Mouse (Mus musculus) liver, postnatal 0 days (tissue): ENCODE results near the gene Plcg1.

Source experiments
- CTCF ChIP-seq: sonication (generic); IDR thresholded peaks from 2 replicates; pipeline ENCODE4 v1.5.1; 2016; ENCODE audit warnings: antibody characterized with exemption, low read depth
- EP300 ChIP-seq: IDR thresholded peaks from 2 replicates; pipeline ENCODE4 v1.6.1; 2016; ENCODE audit warnings: antibody characterized with exemption, low read depth, mild to moderate bottlenecking

DNA sequence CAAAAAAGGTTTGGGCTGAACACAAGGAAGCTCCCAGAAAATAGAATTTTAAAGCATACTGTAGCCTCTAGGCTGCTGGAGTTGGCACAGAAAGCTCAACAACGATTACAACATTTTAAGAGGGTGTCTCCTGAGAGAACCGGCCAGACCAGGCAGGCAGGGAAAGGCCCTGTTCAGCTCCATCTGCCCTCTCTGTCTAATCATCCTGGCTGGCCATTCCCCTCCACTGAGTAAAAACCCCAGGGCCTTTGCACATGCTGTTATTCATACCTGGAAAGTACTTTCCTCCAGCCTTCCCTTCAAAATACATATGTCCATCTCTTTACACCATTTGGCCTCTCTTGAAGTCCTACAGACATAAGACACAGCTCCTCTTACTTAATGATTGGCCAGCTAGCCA lies 1.7 kb upstream of the Plcg1 start:
- no peak for TF ChIP-seq EP300
- no peak for TF ChIP-seq CTCF
